Mouse (Mus musculus) heart, embryonic 10.5 days (tissue): Measurements from ENCODE around the gene Cnot6l. TPM values are rescaled to one million over a fixed set of nuclear protein-coding genes. Genes with fewer than 3 reads are reported as not detected.

ENCODE experiments used
- DNase-seq: peaks from one replicate; pipeline ENCODE4 v3.0.0-alpha.2; 2017; ENCODE audit warnings: low spot score
- H3K27ac ChIP-seq: fragments of 300-500 bp; sonication (generic); 2 replicates; pipeline ENCODE4 v1.5.1; 2016; ENCODE audit warnings: mild to moderate bottlenecking
- H3K27me3 ChIP-seq: fragments of 300-500 bp; sonication (generic); 2 replicates; pipeline ENCODE4 v1.6.1; 2016; ENCODE audit warnings: mild to moderate bottlenecking; ENCODE audit not compliant: poor library complexity, insufficient read depth, severe bottlenecking
- H3K36me3 ChIP-seq: fragments of 300-500 bp; sonication (generic); 2 replicates; pipeline ENCODE4 v1.6.1; 2016; ENCODE audit warnings: mild to moderate bottlenecking, moderate library complexity
- H3K4me1 ChIP-seq: fragments of 300-500 bp; sonication (generic); 2 replicates; pipeline ENCODE4 v1.6.1; 2016; ENCODE audit warnings: mild to moderate bottlenecking
- H3K4me3 ChIP-seq: fragments of 300-500 bp; sonication (generic); 2 replicates; pipeline ENCODE4 v1.5.1; 2016; ENCODE audit warnings: mild to moderate bottlenecking, moderate library complexity
- H3K9me3 ChIP-seq: fragments of 300-500 bp; sonication (generic); 2 replicates; pipeline ENCODE4 v1.6.1; 2016; ENCODE audit warnings: mild to moderate bottlenecking, moderate library complexity
- WGBS: fragments of 180-500 bp; shearing (Covaris S2); methylation state at CpG from one replicate; pipeline ENCODE4 v1.1.7; 2016; 5-methylcytosine and 5-hydroxymethylcytosine counted together
- polyA plus RNA-seq: library from polyadenylated mRNA; unstranded; fragments of >200 nt; fragmentation: Nextera tagmentation; extraction: Ambion mirVana; gene quantifications from 2 replicates; pipeline ENCODE4 v1.2.1, GENCODE M21; 2016

Cnot6l gene
- polyA plus RNA-seq, 1 experiment from 2014 or later: 12.4 TPM

DNA sequence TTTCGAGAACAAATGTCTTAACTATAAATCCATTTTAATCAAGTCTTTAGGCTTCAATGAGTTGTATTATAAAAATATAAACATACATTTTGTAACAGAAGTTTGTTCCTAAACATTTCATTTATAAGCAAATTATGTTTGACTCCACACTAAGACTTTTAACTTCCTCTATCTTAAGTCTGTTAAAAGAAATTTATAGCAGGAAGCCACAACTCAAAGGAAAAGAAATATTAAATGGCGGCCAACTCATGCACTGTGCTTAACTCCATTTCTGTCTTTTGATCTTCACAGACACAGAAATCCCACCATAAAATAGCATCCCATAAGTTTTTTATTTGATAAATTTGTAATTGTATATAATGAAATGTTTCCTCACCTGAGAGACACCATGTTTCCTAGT lies 33.3 kb downstream of the Cnot6l start:
- DNase-seq: no peak
- WGBS: 95% methylated on average over 2 of the region's 2 CpGs

DNA sequence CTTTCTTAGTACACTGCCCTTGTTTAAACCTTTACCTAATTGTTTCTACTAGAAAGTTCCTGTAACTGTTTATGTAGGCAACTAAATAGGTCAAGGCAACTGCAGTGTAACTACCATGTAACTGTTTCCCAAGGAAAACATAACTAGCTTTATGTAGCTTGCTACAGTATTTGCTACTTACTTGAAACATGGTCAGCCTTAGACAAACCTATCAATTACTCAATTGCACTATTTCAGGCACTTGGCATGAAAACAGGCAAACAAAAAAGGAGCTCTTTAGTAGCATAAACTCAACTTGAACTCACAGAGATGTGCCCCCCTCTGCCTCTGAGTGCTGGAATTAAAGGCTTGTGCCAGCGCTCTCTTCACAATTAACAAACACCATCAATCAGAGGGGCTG lies 37.1 kb downstream of the Cnot6l start:
- no peak for DNase-seq
- 91% methylated on average over 1 of the region's 1 CpGs for WGBS

More for the DNA sequence above, 33.3 kb downstream of the Cnot6l start:
- H3K27me3 ChIP-seq: no peaks in the 10 kb centered on the region
- H3K4me1 ChIP-seq: no peaks in the 10 kb centered on the region
- H3K4me3 ChIP-seq: no peak overlapping the region
- H3K36me3 ChIP-seq: peaks cover 22% of the 10 kb centered on the region; the same call in 1 of the 2 replicates
- no peaks in the 10 kb centered on the region for H3K9me3 ChIP-seq
- no peak overlapping the region for H3K27ac ChIP-seq

DNA sequence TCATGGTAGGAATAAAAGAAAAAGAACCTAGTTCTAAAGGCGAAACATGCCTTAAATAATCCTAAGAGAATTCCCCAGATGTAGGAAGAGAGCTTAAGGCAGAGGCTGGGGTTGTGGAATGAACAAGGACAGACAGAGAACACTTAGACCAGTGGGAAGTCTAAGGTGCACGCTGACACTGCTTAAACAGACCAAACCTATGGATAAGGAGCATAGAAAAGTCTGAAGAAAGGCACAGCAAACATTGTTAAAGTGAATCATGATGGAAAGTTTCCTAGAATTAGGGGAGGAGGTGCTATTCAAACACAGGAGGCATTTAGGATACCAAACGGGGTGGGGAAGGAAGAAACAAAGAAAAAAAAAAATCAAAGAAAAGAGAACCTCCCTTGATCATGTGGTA lies 49.0 kb downstream of the Cnot6l start:
- DNase-seq: no peak
- Histone ChIP-seq H3K27ac (no peak overlapping the region), H3K9me3 (no peaks in the 10 kb centered on the region), H3K4me3 (no peak overlapping the region), H3K27me3 (no peaks in the 10 kb centered on the region), H3K4me1 (peaks cover 6% of the 10 kb centered on the region; the same call in 1 of the 2 replicates), H3K36me3 (no peaks in the 10 kb centered on the region)
- 83% methylated on average over 3 of the region's 3 CpGs for WGBS

More for the DNA sequence above, 37.1 kb downstream of the Cnot6l start:
- no peaks in the 10 kb centered on the region for H3K9me3 ChIP-seq
- H3K4me1 ChIP-seq: no peaks in the 10 kb centered on the region
- H3K4me3 ChIP-seq: no peak overlapping the region
- H3K27ac ChIP-seq: no peak overlapping the region
- H3K27me3 ChIP-seq: no peaks in the 10 kb centered on the region
- H3K36me3 ChIP-seq: peaks cover 22% of the 10 kb centered on the region; the same call in 1 of the 2 replicates

DNA sequence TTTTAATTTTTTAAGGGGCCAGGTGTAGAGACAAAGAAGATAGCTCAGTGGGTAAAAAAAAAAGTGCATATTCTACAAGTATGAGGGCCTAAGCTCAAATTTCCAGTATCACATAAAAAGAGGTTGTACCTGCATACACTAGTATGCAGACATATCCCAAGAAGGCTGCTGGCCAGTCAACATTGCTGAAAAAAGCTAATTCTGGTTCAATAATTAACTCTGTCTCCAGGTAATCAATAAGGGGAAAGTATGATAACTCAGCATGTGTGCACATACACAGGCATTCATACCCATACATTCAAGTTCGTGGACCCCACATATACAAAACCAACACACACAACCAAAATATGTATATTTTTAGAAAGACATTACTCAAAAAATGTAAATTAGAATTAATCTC lies 59.3 kb downstream of the Cnot6l start:
- H3K9me3 ChIP-seq: no peaks in the 10 kb centered on the region
- no peak overlapping the region for H3K4me3 ChIP-seq
- WGBS: 90% methylated on average over 1 of the region's 1 CpGs
- no peak overlapping the region for H3K27ac ChIP-seq
- no peaks in the 10 kb centered on the region for H3K27me3 ChIP-seq
- no peaks in the 10 kb centered on the region for H3K4me1 ChIP-seq
- no peak for DNase-seq
- peaks cover 25% of the 10 kb centered on the region for H3K36me3 ChIP-seq

DNA sequence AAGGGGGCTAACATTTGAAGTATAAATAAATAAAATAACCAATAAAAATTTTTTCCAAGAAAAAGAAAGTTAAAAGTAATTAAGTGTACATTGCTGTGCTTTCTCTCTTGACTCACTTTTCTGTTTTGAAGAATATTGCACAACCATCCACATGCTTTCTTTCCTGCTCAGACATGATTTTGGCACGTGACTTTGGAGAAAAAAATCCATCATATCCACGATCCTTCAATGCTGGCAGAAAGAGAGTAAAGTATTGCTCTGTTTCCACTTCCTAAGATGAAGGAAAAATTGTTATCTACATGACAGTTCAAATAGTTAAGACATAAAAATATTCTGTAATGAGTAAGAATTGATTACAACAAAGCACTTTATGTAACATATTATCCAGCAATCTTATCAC lies 72.5 kb downstream of the Cnot6l start:
- no peaks in the 10 kb centered on the region for H3K4me1 ChIP-seq
- no peaks in the 10 kb centered on the region for H3K27me3 ChIP-seq
- no peak overlapping the region for H3K4me3 ChIP-seq
- no peak for DNase-seq
- no peaks in the 10 kb centered on the region for H3K9me3 ChIP-seq
- peaks cover 11% of the 10 kb centered on the region for H3K36me3 ChIP-seq
- no peak overlapping the region for H3K27ac ChIP-seq
- WGBS: 95% methylated on average over 2 of the region's 2 CpGs

DNA sequence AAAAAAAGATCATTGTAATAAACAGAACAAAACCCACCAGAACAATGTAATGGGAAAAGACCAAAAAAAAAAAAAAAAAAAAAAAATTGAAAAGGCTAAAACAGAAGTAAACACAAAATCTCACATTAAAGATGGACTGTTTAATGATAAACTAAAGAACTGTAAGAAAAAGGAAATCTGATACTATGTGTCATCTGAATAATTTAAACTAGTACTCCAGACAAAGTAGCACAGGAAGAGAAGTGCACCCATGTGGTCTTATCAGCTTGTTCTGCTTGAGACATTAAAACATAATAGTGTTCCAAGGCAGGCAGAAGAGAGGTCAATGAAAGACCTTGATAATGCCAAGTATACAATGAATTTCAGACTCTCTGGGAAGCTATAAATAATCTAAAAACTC lies 78.6 kb downstream of the Cnot6l start:
- Histone ChIP-seq H3K4me3 (no peak overlapping the region), H3K4me1 (no peaks in the 10 kb centered on the region), H3K9me3 (no peaks in the 10 kb centered on the region), H3K27ac (no peak overlapping the region), H3K27me3 (no peaks in the 10 kb centered on the region), H3K36me3 (peaks cover 16% of the 10 kb centered on the region; the same call in 1 of the 2 replicates)
- DNase-seq: no peak

DNA sequence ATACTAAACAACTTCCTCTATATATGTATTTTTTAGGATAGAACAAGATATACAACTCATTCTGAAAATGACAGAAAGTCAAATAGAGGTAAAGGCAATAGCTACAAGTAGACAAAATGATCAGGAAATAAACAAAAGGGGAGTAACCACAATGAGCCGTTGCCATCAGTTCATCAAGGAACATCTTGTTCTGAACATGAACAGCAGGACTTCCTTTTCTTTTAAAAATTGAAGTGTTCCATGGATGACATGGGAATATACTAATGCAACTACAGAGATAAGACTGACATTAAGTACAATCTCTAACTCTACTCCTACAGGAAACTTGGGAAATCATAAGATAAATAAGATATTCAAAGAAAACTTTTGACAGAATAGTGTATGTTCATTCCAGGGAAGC lies 84.9 kb downstream of the Cnot6l start:
- DNase-seq: no peak
- no peak overlapping the region for H3K4me3 ChIP-seq
- peaks cover 32% of the 10 kb centered on the region for H3K36me3 ChIP-seq
- H3K9me3 ChIP-seq: no peaks in the 10 kb centered on the region
- no peak overlapping the region for H3K27ac ChIP-seq
- H3K4me1 ChIP-seq: no peaks in the 10 kb centered on the region
- no peaks in the 10 kb centered on the region for H3K27me3 ChIP-seq
- 77% methylated on average over 1 of the region's 1 CpGs for WGBS

DNA sequence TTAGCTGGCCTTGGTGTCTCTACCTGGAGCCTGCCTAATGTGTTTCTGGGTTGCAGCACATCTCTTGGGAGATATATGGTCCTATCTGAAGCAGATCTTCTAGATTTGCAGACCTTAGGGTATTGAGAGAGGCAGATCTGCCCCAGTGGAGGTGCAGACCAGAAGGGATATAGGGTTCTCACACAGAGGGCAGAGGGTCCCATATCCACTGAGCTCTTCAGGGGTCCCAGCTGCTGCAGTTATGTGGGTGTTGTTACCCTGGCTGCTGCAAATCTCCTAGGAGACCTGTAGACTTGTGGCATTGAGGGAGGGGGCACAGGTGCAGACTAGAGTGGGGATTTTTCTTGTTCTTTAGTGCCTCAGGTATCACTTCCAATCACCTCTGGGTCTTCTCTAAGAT lies 98.4 kb downstream of the Cnot6l start:
- Histone ChIP-seq H3K9me3 (no peaks in the 10 kb centered on the region), H3K36me3 (no peaks in the 10 kb centered on the region), H3K4me3 (no peak overlapping the region), H3K27ac (no peak overlapping the region), H3K4me1 (no peaks in the 10 kb centered on the region), H3K27me3 (no peaks in the 10 kb centered on the region)
- peak; percentile 64 for DNase-seq

DNA sequence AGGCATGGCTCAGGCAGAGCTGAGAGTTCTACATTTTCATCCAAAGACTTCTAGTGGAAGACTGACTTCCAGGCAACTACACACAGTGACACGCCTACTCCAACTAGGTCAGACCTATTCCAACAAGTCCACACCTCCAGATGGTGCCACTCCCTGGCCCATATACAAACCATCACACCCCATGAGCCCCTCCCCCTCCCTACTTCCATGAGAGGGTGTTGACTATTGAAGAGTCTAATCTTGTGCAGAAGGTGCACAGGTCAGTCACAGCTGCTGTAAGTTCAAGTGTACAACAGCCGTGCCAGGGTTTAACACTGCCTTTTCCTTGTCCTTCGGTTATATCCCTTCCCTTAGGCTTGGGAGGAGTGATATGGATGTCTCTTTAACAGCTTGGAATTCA lies 121.5 kb downstream of the Cnot6l start:
- H3K27ac ChIP-seq: no peak overlapping the region
- H3K4me1 ChIP-seq: peaks cover 3% of the 10 kb centered on the region; the same call in 1 of the 2 replicates
- no peak for DNase-seq
- H3K27me3 ChIP-seq: no peaks in the 10 kb centered on the region
- no peak overlapping the region for H3K4me3 ChIP-seq
- no peaks in the 10 kb centered on the region for H3K36me3 ChIP-seq
- no peaks in the 10 kb centered on the region for H3K9me3 ChIP-seq
- 65% methylated on average over 3 of the region's 3 CpGs for WGBS

DNA sequence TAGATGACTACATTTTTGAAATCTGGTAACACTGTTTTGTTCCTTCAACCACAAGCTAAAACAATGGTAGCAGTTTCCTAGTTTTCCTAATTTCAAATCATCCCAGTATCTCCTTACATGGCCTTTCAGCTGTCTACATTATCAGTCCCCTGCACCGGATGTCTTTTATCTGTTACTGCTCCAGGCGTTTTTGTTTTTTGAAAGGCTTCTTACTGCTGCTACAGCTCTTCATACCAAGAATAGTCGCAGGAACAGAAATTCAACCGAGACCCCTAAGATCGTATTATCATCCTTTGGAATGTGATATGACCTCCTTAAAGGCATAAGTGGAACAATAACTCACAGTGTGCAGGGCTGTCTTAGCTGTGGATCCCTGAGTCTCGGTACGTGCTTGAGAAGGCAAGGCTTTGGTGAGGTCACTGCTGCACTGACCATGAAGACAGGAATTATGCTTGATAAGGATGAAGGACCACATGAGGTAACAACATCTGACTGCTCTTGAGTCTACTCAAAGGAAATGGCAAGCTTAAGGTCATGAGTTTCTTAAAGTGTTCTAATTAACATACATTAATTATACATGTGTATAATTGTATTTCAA lies 122.4 kb downstream of the Cnot6l start:
- no peaks in the 10 kb centered on the region for H3K36me3 ChIP-seq
- no peak for DNase-seq
- no peaks in the 10 kb centered on the region for H3K27me3 ChIP-seq
- H3K27ac ChIP-seq: no peak overlapping the region
- H3K9me3 ChIP-seq: no peaks in the 10 kb centered on the region
- H3K4me1 ChIP-seq: peaks cover 3% of the 10 kb centered on the region; the same call in 1 of the 2 replicates
- no peak overlapping the region for H3K4me3 ChIP-seq
- WGBS: 40% methylated on average over 7 of the region's 7 CpGs

DNA sequence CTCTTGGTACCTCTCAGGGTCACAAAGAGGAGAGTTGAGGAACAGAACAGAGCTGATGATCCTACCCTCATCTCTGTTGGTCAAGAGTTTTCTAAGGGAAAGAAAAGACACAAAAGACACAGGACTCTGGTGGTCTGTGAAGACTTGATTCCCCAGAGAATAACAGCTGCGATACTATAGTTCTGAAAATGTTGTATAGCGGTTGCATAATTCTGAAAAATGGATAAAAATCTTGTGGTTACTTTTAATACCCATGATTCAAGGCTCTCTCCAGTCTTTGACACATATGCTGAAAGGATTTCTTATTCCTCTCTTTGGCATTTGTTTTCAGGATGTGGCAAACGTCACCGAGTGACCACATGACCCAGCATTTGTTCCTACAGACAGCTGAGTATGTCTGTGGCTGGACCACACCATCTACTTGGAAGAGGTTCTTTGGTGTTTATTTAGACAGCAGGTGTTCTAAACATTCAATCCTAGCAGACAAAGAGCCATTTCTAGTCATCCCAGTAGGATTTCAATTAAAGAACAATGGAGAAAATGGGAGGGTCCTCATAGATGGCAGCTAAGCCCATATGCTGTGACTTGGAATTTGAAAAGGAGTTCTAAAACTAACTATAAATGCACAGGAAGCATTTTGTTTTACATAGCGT lies 124.7 kb downstream of the Cnot6l start:
- Histone ChIP-seq H3K27me3 (no peaks in the 10 kb centered on the region), H3K27ac (no peak overlapping the region), H3K4me1 (peaks cover 3% of the 10 kb centered on the region; the same call in 1 of the 2 replicates), H3K9me3 (no peaks in the 10 kb centered on the region), H3K36me3 (no peaks in the 10 kb centered on the region), H3K4me3 (no peak overlapping the region)
- WGBS: 80% methylated on average over 5 of the region's 5 CpGs
- DNase-seq: no peak

DNA sequence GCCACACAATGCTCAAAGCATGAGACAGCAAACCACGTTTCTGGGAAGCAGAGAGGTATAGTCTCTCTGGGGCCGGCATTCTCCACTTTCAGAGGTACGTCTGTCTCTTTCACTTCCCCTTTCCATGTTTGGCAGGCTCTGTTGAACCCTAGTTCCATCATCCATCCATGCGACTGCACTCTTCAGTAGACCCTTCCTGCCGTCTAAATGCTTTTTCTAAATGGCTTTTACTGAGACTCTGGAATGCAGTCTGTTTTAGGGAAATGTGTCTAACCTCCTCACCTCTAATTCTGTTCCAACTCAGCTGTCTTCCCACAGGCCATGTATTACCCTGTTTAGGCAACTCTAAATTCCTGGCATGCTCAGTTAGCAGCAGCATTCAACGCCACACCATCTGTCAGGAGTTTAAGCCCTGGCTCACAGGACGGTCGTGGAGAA lies 126.3 kb downstream of the Cnot6l start:
- Histone ChIP-seq H3K27me3 (no peaks in the 10 kb centered on the region), H3K9me3 (no peaks in the 10 kb centered on the region), H3K36me3 (no peaks in the 10 kb centered on the region), H3K4me1 (peaks cover 3% of the 10 kb centered on the region; the same call in 1 of the 2 replicates), H3K4me3 (no peak overlapping the region), H3K27ac (no peak overlapping the region)
- 43% methylated on average over 8 of the region's 8 CpGs for WGBS
- no peak for DNase-seq

DNA sequence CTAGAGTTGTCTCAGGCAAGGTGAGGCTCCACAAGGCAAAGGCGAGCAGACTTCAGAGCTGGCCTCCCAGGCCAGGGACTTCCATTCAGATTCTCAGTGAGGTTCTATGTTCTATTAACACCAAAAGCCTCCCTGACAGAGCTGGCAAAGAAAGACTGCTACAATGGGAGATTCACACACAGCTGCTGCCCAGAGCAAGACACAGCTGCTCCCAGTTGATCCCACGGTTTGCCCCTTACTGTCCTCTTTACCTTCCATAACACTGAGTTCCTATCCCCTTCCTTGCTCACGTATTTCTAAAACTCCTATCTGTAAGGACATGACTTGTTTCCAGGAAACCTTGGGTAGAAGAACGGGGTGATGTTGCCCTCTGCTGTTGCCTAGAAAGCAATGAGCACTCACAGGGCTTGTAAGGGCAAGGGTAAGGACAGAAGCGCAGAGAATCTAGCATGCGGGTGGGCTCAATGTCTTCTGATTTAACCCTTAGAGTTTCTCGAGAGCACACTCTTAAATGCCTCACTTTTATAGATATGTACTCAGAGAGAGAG lies 127.8 kb downstream of the Cnot6l start:
- H3K4me3 ChIP-seq: no peak overlapping the region
- H3K9me3 ChIP-seq: no peaks in the 10 kb centered on the region
- no peak for DNase-seq
- 61% methylated on average over 7 of the region's 7 CpGs for WGBS
- no peak overlapping the region for H3K27ac ChIP-seq
- no peaks in the 10 kb centered on the region for H3K36me3 ChIP-seq
- no peaks in the 10 kb centered on the region for H3K27me3 ChIP-seq
- no peaks in the 10 kb centered on the region for H3K4me1 ChIP-seq
